Comparison of ENCODE assay signal across 8 mouse cellular contexts in the genomic region with DNA sequence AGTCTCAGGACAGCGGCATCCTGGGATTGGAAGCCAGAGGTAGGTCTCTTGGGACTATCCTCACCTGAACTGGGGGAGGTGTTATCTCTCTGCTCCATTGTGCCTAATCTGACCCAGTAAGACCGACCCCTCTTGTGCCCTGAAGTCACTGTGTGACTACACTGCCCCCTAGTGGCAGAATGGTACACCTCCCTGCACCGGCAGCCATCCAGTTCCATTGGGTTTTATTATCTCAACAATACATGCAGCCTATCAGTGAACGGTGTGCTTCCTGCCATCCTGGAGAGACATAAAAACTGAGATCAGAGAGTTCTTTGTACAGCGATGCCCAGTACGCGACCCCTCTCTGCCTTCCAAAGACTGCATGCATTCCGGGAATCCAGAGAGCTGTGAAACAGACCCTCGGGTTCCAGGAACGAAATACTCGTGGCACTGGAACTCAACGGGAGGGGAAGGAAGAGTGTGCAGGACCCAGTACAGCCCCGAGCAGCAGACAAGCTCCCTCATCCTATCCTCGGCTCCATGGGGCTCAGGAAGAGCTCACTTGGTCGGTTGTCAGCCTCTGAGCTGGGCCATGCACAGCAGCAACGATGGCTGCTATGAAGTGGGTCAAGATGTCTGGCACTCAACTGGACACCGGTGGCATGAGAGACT. TPM values are rescaled to one million over a fixed set of nuclear protein-coding genes. Genes with fewer than 3 reads are reported as not detected.
DNase-seq lines count a peak whose midpoint lies in the region; ATAC-seq and TF ChIP-seq lines count a peak whose summit lies in the region.

No protein-coding gene starts in this region.

- peak; percentile 98 for TF ChIP-seq CTCF in lung, postnatal 0 days (IDR thresholded peaks at IDR 0.05)

- peaks cover 11% of the 10 kb centered on the region for H3K4me1 ChIP-seq in hindbrain, embryonic 10.5 days (replicated peaks)
- no peaks in the 10 kb centered on the region for H3K4me1 ChIP-seq in lung, postnatal 0 days (ENCODE audit: insufficient read depth, low read depth, low read length)

- peak overlapping the region; percentile 16; the same call in 1 of the 2 replicates for H3K27ac ChIP-seq in hindbrain, embryonic 10.5 days
- H3K27ac ChIP-seq in lung, postnatal 0 days (ENCODE audit: low read length), result no peak overlapping the region

- H3K9ac ChIP-seq in lung, postnatal 0 days (replicated peaks; ENCODE audit: low read depth), result no peak overlapping the region

- no peaks in the 10 kb centered on the region for H3K36me3 ChIP-seq in hindbrain, embryonic 10.5 days
- no peaks in the 10 kb centered on the region for H3K36me3 ChIP-seq in lung, postnatal 0 days (ENCODE audit: insufficient read depth, low read length)

- peak; percentile 78 for ATAC-seq in lung, postnatal 0 days

- no peaks in the 10 kb centered on the region for H3K9me3 ChIP-seq in hindbrain, embryonic 10.5 days
- no peaks in the 10 kb centered on the region for H3K9me3 ChIP-seq in lung, postnatal 0 days (ENCODE audit: low read length)

- peak overlapping the region; percentile 22; the same call in 1 of the 2 replicates for H3K4me3 ChIP-seq in hindbrain, embryonic 10.5 days
- no peak overlapping the region for H3K4me3 ChIP-seq in lung, postnatal 0 days (ENCODE audit: low read depth, low read length)

- TF ChIP-seq EP300 in lung, postnatal 0 days (IDR thresholded peaks at IDR 0.05), result no peak

- no peak overlapping the region for H3K4me2 ChIP-seq in lung, postnatal 0 days (replicated peaks; ENCODE audit: low read depth, low read length)

- 35% methylated on average over 17 of the region's 17 CpGs for WGBS in hindbrain, embryonic 10.5 days
- WGBS in lung, postnatal 0 days, result 29% methylated on average over 17 of the region's 17 CpGs

- H3K27me3 ChIP-seq in hindbrain, embryonic 10.5 days (ENCODE audit: insufficient read depth, poor library complexity, severe bottlenecking), result peaks cover 9% of the 10 kb centered on the region; the same call in 1 of the 2 replicates
- H3K27me3 ChIP-seq in lung, postnatal 0 days (replicated peaks; ENCODE audit: insufficient read depth, low read length), result no peaks in the 10 kb centered on the region

- peak; percentile 76 for DNase-seq in Muller cell, postnatal 12 days (ENCODE audit: inconsistent ontology term)
- DNase-seq in cerebellum, adult 9-10 months, result peak; percentile 96
- DNase-seq in frontal cortex, adult 2 months (ENCODE audit: extremely low spot score in 1 of 2, low spot score in 1 of 2), result peak; percentile 49 to 91
- peak; percentile 85 for DNase-seq in hindbrain, embryonic 10.5 days (ENCODE audit: low spot score)
- peak; percentile 86 for DNase-seq in layer of hippocampus, adult 9-10 months (ENCODE audit: low spot score)
- DNase-seq in lung, postnatal 0 days (ENCODE audit: low spot score), result peak; percentile 84
- DNase-seq in ovary, postnatal 14 days (ENCODE audit: low spot score), result peak; percentile 81
- DNase-seq in thymus, postnatal 10 days (ENCODE audit: low spot score in 2 of 2), result peak; percentile 62 to 88

RNA-seq across cellular contexts. Expression of a gene that starts 10.5 kb away (rescaled TPM):
- 31.0 and 32.6 TPM in 2 replicates for polyA plus RNA-seq in frontal cortex, adult 2 months (2012; rRNA removed)
- polyA plus RNA-seq in hindbrain, embryonic 10.5 days (2016; fragmentation: Nextera tagmentation; extraction: Ambion mirVana), result 32.4 and 32.7 TPM in 2 replicates
- polyA plus RNA-seq in lung, postnatal 0 days (2015; fragmentation: Nextera tagmentation; extraction: Ambion mirVana), result 8.1 and 8.4 TPM in 2 replicates

RNA-seq across cellular contexts. Expression of a gene that starts 59.8 kb away (rescaled TPM):
- 250 and 267 TPM in 2 replicates for polyA plus RNA-seq in frontal cortex, adult 2 months (2012; rRNA removed)
- polyA plus RNA-seq in hindbrain, embryonic 10.5 days (2016; fragmentation: Nextera tagmentation; extraction: Ambion mirVana), result 89.5 and 94.7 TPM in 2 replicates
- 29.0 and 29.3 TPM in 2 replicates for polyA plus RNA-seq in lung, postnatal 0 days (2015; fragmentation: Nextera tagmentation; extraction: Ambion mirVana)
